Comparison of ENCODE assay signal across 20 mouse cellular contexts in the genomic region with DNA sequence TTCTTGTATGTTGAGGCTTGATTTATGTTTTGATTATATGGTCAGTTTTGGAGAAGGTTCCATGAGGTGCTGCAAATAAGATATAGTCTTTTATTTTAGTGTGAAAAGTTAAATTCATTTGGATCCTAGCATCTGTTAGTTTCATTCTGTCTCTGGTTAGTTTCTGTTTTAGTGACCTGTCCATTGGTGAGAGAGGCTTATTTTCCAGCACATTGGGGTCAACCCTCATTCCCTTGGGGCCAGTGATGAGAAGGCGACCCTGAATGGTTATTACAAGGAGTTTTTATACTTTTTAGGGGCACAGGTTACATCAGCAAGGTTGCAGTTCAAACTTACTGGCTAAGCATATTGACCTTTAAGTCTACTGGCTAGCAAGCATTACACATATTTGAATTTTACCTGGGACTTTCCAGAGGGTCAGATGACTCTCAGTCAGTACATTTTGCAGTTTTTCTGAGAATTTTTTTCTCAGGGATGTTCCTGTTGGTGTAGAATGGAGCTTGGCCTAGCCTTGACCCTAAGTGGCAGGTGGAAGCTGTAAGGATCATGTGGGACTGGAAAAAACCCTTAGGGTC.
DNase-seq lines count a peak whose midpoint lies in the region; TF ChIP-seq lines count a peak whose summit lies in the region.
"Had no signal": no experiment of that assay in that cellular context is flagged by ENCODE, and none has a peak within 500 bp of the region (broad histone marks: within the 10 kb centered on the region; RNA-seq: fewer than 3 reads in every experiment).

No protein-coding gene starts in this region.

- H3K27ac ChIP-seq in CH12.LX (ENCODE audit: insufficient read depth, low read depth) = peak overlapping the region; percentile 91
- H3K27ac ChIP-seq: embryonic facial prominence, embryonic 10.5 days; embryonic facial prominence, embryonic 12.5 days; forebrain, embryonic 13.5 days; forebrain, embryonic 15.5 days had no signal

- H3K4me2 ChIP-seq in CH12.LX (ENCODE audit: insufficient read depth, low read depth, poor library complexity, severe bottlenecking) = peak overlapping the region; percentile 68
- H3K4me2 ChIP-seq: embryonic facial prominence, embryonic 12.5 days; forebrain, embryonic 13.5 days; forebrain, embryonic 15.5 days had no signal

- no peak for TF ChIP-seq CTCF in CH12.LX (conservative IDR thresholded peaks at IDR 0.05 in 1 of 2, IDR thresholded peaks at IDR 0.05 in 1 of 2; ENCODE audit: low read depth in 2 of 2, low read length in 2 of 2)

- in situ Hi-C loops in CH12.LX (cut with MboI; ENCODE audit: low pct_ligation_motif_present, low pct_unique_long_range_greater_than_20kb, low sequenced_read_pairs) = no loop called here

- H3K4me1 ChIP-seq in CH12.LX (ENCODE audit: control insufficient read depth in 1 of 2, insufficient read depth in 2 of 2) = peaks cover 5 to 22% of the 10 kb centered on the region in 2 experiments
- H3K4me1 ChIP-seq: embryonic facial prominence, embryonic 10.5 days; embryonic facial prominence, embryonic 12.5 days; forebrain, embryonic 13.5 days; forebrain, embryonic 15.5 days had no signal

- peaks cover 10% of the 10 kb centered on the region; the same call in 1 of the 2 replicates for H3K79me2 ChIP-seq in CH12.LX (replicated peaks; ENCODE audit: control insufficient read depth, extremely low read depth, insufficient read depth, poor library complexity, severe bottlenecking)

- TF ChIP-seq RAD21 in CH12.LX (IDR thresholded peaks at IDR 0.05; ENCODE audit: low read depth, low read length) = no peak

- no peak overlapping the region for H3K4me3 ChIP-seq in CH12.LX (replicated peaks in 1 of 3; ENCODE audit: low read depth in 2 of 3, low read length in 2 of 3, poor library complexity in 1 of 3)
- H3K4me3 ChIP-seq: embryonic facial prominence, embryonic 10.5 days; embryonic facial prominence, embryonic 12.5 days; forebrain, embryonic 13.5 days; forebrain, embryonic 15.5 days had no signal

- H3K36me3 ChIP-seq in CH12.LX (replicated peaks in 1 of 2; ENCODE audit: control insufficient read depth in 1 of 2, insufficient read depth in 1 of 2, low read length in 1 of 2) = no peaks in the 10 kb centered on the region
- H3K36me3 ChIP-seq: embryonic facial prominence, embryonic 10.5 days; embryonic facial prominence, embryonic 12.5 days; forebrain, embryonic 15.5 days had no signal

- dilution Hi-C loops in CH12.LX (cut with MboI; ENCODE audit: extremely low pct_ligation_motif_present, extremely low pct_unique_long_range_greater_than_20kb, low sequenced_read_pairs) = no loop called here

- peak overlapping the region; percentile 41; the same call in 1 of the 2 replicates for H3K9ac ChIP-seq in CH12.LX (ENCODE audit: insufficient read depth, low read depth)
- H3K9ac ChIP-seq: embryonic facial prominence, embryonic 12.5 days; forebrain, embryonic 13.5 days; forebrain, embryonic 15.5 days; forebrain, postnatal 0 days had no signal

- peak; percentile 53 for DNase-seq in A20 (ENCODE audit: low read depth, low spot score)
- DNase-seq in CD4-positive, CD25-positive, alpha-beta regulatory T cell, adult 2 months (ENCODE audit: low read depth, low spot score) = peak; percentile 16
- peak; percentile 60 for DNase-seq in CH12.LX (ENCODE audit: extremely low read depth)
- peak; percentile 3 to 4 for DNase-seq in natural killer cell, adult 2 months (ENCODE audit: low spot score in 2 of 2)
- no peak for DNase-seq in cerebellum, adult 8-10 months
- DNase-seq in right cerebral cortex, adult 18-20 months = no peak
- no peak for DNase-seq in thymus, postnatal 4 days
- DNase-seq in cerebellum, adult 9-11 months = no peak
- DNase-seq: adrenal gland, adult 2 months; adrenal gland, postnatal 10 days; adrenal gland, postnatal 36 days; cerebellum, adult 11-12 months; cerebellum, adult 2 months; cerebellum, postnatal 10 days; cerebellum, postnatal 25 days; forebrain, postnatal 0 days had no signal

- H3K27me3 ChIP-seq in CH12.LX (replicated peaks) = no peaks in the 10 kb centered on the region
- H3K27me3 ChIP-seq: embryonic facial prominence, embryonic 12.5 days; forebrain, embryonic 13.5 days; forebrain, embryonic 15.5 days had no signal

- H3K9me3 ChIP-seq in CH12.LX (replicated peaks; ENCODE audit: low read length) = no peaks in the 10 kb centered on the region
- H3K9me3 ChIP-seq: embryonic facial prominence, embryonic 10.5 days; embryonic facial prominence, embryonic 12.5 days; forebrain, embryonic 13.5 days; forebrain, embryonic 15.5 days had no signal

- peak; percentile 88 for TF ChIP-seq EP300 in CH12.LX (IDR thresholded peaks at IDR 0.05; ENCODE audit: low read length)

- peak; percentile 31; the same call in 1 of the 2 replicates for TF ChIP-seq POLR2A in CH12.LX (IDR thresholded peaks at IDR 0.05; ENCODE audit: low read depth, low read length)

TF ChIP-seq in CH12.LX, 34 proteins besides CTCF, POLR2A, EP300 and RAD21:
- TF ChIP-seq CHD1 (IDR thresholded peaks at IDR 0.05; ENCODE audit: low read depth, low read length) (no peak), NELFE (IDR thresholded peaks at IDR 0.05; ENCODE audit: low read depth, low read length) (no peak), E2F4 (IDR thresholded peaks at IDR 0.05; ENCODE audit: insufficient replicate concordance, low read depth, low read length) (no peak), TCF12 (IDR thresholded peaks at IDR 0.05; ENCODE audit: low read depth, low read length) (peak; percentile 69), ZKSCAN1 (IDR thresholded peaks at IDR 0.05; ENCODE audit: borderline replicate concordance, low read depth, low read length) (no peak), USF1 (IDR thresholded peaks at IDR 0.05; ENCODE audit: low read depth, low read length) (peak; percentile 23; the same call in 1 of the 2 replicates), MAZ (IDR thresholded peaks at IDR 0.05; ENCODE audit: low read depth, low read length) (0 out of 2 replicates have a peak, but pooled peaks have one; percentile 37), POLR2AphosphoS2 (IDR thresholded peaks at IDR 0.05; ENCODE audit: low read depth, low read length) (no peak), MEF2A (IDR thresholded peaks at IDR 0.05; ENCODE audit: borderline replicate concordance, low read depth, low read length) (peak; percentile 90; the same call in 1 of the 2 replicates), ZNF384 (IDR thresholded peaks at IDR 0.05; ENCODE audit: low read depth, low read length) (peak; percentile 88), KAT2A (IDR thresholded peaks at IDR 0.05; ENCODE audit: insufficient replicate concordance, low read length) (no peak), SMC3 (IDR thresholded peaks at IDR 0.05; ENCODE audit: low read depth, low read length) (no peak), JUND (conservative IDR thresholded peaks at IDR 0.05; ENCODE audit: low read depth, low read length) (peak; percentile 50; the same call in 1 of the 2 replicates), BHLHE40 (IDR thresholded peaks at IDR 0.05; ENCODE audit: low read depth, low read length) (peak; percentile 6; the same call in 1 of the 2 replicates), MAX (IDR thresholded peaks at IDR 0.05; ENCODE audit: low read length) (no peak), SIN3A (IDR thresholded peaks at IDR 0.05; ENCODE audit: low read length) (0 out of 2 replicates have a peak, but pooled peaks have one; percentile 6), IRF4 (IDR thresholded peaks at IDR 0.05; ENCODE audit: low read depth, low read length) (peak; percentile 91), MAFK (IDR thresholded peaks at IDR 0.05; ENCODE audit: insufficient replicate concordance, low read length) (peak; percentile 28; the same call in 1 of the 2 replicates), ZMIZ1 (IDR thresholded peaks at IDR 0.05; ENCODE audit: low read depth, low read length) (peak; percentile 40; the same call in 1 of the 2 replicates), TBP (conservative IDR thresholded peaks at IDR 0.05; ENCODE audit: low read depth, low read length) (peak; percentile 73; the same call in 1 of the 2 replicates), ETS1 (conservative IDR thresholded peaks at IDR 0.05; ENCODE audit: low read depth, low read length) (peak; percentile 72), RCOR1 (conservative IDR thresholded peaks at IDR 0.05; ENCODE audit: low read depth, low read length) (peak; percentile 81), PAX5 (IDR thresholded peaks at IDR 0.05; ENCODE audit: low read length) (no peak), ZC3H11A (IDR thresholded peaks at IDR 0.05; ENCODE audit: low read depth, low read length) (no peak), JUN (IDR thresholded peaks at IDR 0.05; ENCODE audit: insufficient read depth, low read depth, low read length) (peak; percentile 21; the same call in 1 of the 2 replicates), MYC (IDR thresholded peaks at IDR 0.05; ENCODE audit: low read depth, low read length) (no peak), UBTF (IDR thresholded peaks at IDR 0.05; ENCODE audit: low read depth, low read length) (no peak), CHD2 (IDR thresholded peaks at IDR 0.05; ENCODE audit: low read length) (peak; percentile 52), GABPA (IDR thresholded peaks at IDR 0.05; ENCODE audit: insufficient replicate concordance, low read depth, low read length) (no peak), HCFC1 (IDR thresholded peaks at IDR 0.05; ENCODE audit: low read depth, low read length) (peak; percentile 35; the same call in 1 of the 2 replicates), ELF1 (IDR thresholded peaks at IDR 0.05; ENCODE audit: low read depth, low read length) (no peak; the same call in 1 of the 2 replicates)

Comparison
In these comparisons a context has a peak if more than half of its experiments do, and no peak if none do; other contexts are left out.
1. DNase-seq: peak in A20 (single experiment), CD4-positive, CD25-positive, alpha-beta regulatory T cell, adult 2 months (single experiment), CH12.LX (single experiment) and natural killer cell, adult 2 months (2 of 2); none in cerebellum, adult 8-10 months (single experiment), right cerebral cortex, adult 18-20 months (single experiment), thymus, postnatal 4 days (single experiment) and cerebellum, adult 9-11 months (single experiment).